Mouse (Mus musculus): ENCODE data around the gene Plxnc1.

GRCm38 (mm10) chr10:94978265-94978822 is 33.7 kb upstream of the Plxnc1 start:
- TF ChIP-seq CTCF (IDR thresholded peaks at IDR 0.05; ENCODE audit: extremely low read depth, insufficient read depth, insufficient read length, insufficient replicate concordance) (no peak), POLR2A (IDR thresholded peaks at IDR 0.05; ENCODE audit: low read depth, low read length) (no peak)

All from spleen, adult 2 months (tissue).